Mouse (Mus musculus) right cerebral cortex, adult 2 months (tissue): ENCODE measurements around the gene Cdc42ep4.

Experiments used
- DNase-seq, 2 experiments: peaks; one replicate each; pipeline ENCODE4 v3.0.0; 2021 to 2022; ENCODE audit warnings: low spot score in 2 of 2

Gene Cdc42ep4

GRCm38 (mm10) chr11:113751484-113752084, at the start of gene Cdc42ep4:
Gene Cdc42ep4 (minus strand): TSS chr11:113751881.
- peak; percentile 66 to 73 for DNase-seq

- DNase-seq: no peak
Observed at GRCm38 (mm10) chr11:113800026-113800425, 48.3 kb upstream of the Cdc42ep4 start.

- no peak for DNase-seq
Observed at GRCm38 (mm10) chr11:113799041-113799447, 47.4 kb upstream of the Cdc42ep4 start.

GRCm38 (mm10) chr11:113798011-113798410, 46.3 kb upstream of the Cdc42ep4 start:
- peak; percentile 53 to 57 for DNase-seq

GRCm38 (mm10) chr11:113797014-113797983, 45.6 kb upstream of the Cdc42ep4 start:
- DNase-seq: no peak

GRCm38 (mm10) chr11:113795846-113796245, 44.2 kb upstream of the Cdc42ep4 start:
- DNase-seq: no peak

GRCm38 (mm10) chr11:113791357-113792215, 39.9 kb upstream of the Cdc42ep4 start:
- DNase-seq: no peak

GRCm38 (mm10) chr11:113789101-113789500, 37.4 kb upstream of the Cdc42ep4 start:
- DNase-seq: no peak

- DNase-seq: no peak
Observed at GRCm38 (mm10) chr11:113788183-113788789, 36.6 kb upstream of the Cdc42ep4 start.

GRCm38 (mm10) chr11:113787432-113788182, 35.9 kb upstream of the Cdc42ep4 start:
- DNase-seq: no peak

GRCm38 (mm10) chr11:113787009-113787408, 35.3 kb upstream of the Cdc42ep4 start:
- DNase-seq: no peak

- DNase-seq: no peak
Observed at GRCm38 (mm10) chr11:113786395-113786794, 34.7 kb upstream of the Cdc42ep4 start.

- peak; percentile 35 to 57 for DNase-seq
Observed at GRCm38 (mm10) chr11:113785406-113786171, 33.9 kb upstream of the Cdc42ep4 start.

- no peak for DNase-seq
Observed at GRCm38 (mm10) chr11:113784656-113785396, 33.1 kb upstream of the Cdc42ep4 start.

- no peak for DNase-seq
Observed at GRCm38 (mm10) chr11:113782496-113782895, 30.8 kb upstream of the Cdc42ep4 start.

GRCm38 (mm10) chr11:113782006-113782405, 30.3 kb upstream of the Cdc42ep4 start:
- no peak for DNase-seq

- no peak for DNase-seq
Observed at GRCm38 (mm10) chr11:113779680-113780041, 28.0 kb upstream of the Cdc42ep4 start.

GRCm38 (mm10) chr11:113778733-113779679, 27.3 kb upstream of the Cdc42ep4 start:
- no peak for DNase-seq
